Mouse (Mus musculus) forebrain, embryonic 13.5 days (tissue): ENCODE results near the gene Srrd. TPM values are rescaled to one million over a fixed set of nuclear protein-coding genes. Genes with fewer than 3 reads are reported as not detected.

Source experiments
- ATAC-seq: fragments of 200-750 bp; cut with Nextera tagmentation; 2 replicates; pipeline ENCODE4 v1.8.0; 2017
- H3K27ac ChIP-seq: fragments of 300-500 bp; sonication (generic); 2 replicates; pipeline ENCODE4 v1.5.1; 2015; ENCODE audit warnings: inconsistent platforms, mild to moderate bottlenecking, moderate library complexity
- H3K27me3 ChIP-seq: fragments of 300-500 bp; sonication (generic); 2 replicates; pipeline ENCODE4 v1.6.1; 2015; ENCODE audit warnings: mild to moderate bottlenecking, inconsistent platforms
- H3K36me3 ChIP-seq: fragments of 300-500 bp; sonication (generic); 2 replicates; pipeline ENCODE4 v1.6.1; 2015; ENCODE audit warnings: mild to moderate bottlenecking, inconsistent platforms; ENCODE audit not compliant: poor library complexity, severe bottlenecking
- H3K4me1 ChIP-seq: fragments of 300-500 bp; sonication (generic); 2 replicates; pipeline ENCODE4 v1.6.1; 2015; ENCODE audit warnings: inconsistent platforms
- H3K4me2 ChIP-seq: fragments of 300-500 bp; sonication (generic); 2 replicates; pipeline ENCODE4 v1.6.1; 2015; ENCODE audit warnings: inconsistent platforms, mild to moderate bottlenecking, moderate library complexity
- H3K4me3 ChIP-seq: fragments of 300-500 bp; sonication (generic); 2 replicates; pipeline ENCODE4 v1.5.1; 2015; ENCODE audit warnings: mild to moderate bottlenecking, inconsistent platforms
- H3K9ac ChIP-seq: fragments of 300-500 bp; sonication (generic); 2 replicates; pipeline ENCODE4 v1.6.1; 2015; ENCODE audit warnings: mild to moderate bottlenecking, inconsistent platforms
- H3K9me3 ChIP-seq: fragments of 300-500 bp; sonication (generic); replicated peaks from 2 replicates; pipeline ENCODE4 v1.6.1; 2016; ENCODE audit warnings: inconsistent platforms
- WGBS: fragments of 180-500 bp; shearing (Covaris S2); methylation state at CpG from one replicate; pipeline ENCODE4 v1.1.7; 2015; 5-methylcytosine and 5-hydroxymethylcytosine counted together
- polyA plus RNA-seq: library from polyadenylated mRNA; unstranded; fragments of >200 nt; fragmentation: Nextera tagmentation; extraction: Ambion mirVana; gene quantifications from 2 replicates; pipeline ENCODE4 v1.2.1, GENCODE M21; 2015

The Srrd gene
- polyA plus RNA-seq, 1 experiment from 2014 or later = 47.3 TPM

GRCm38 (mm10) chr5:112292343-112292980, 50.4 kb downstream of the Srrd start:
- H3K4me2 ChIP-seq = no peak overlapping the region
- no peak overlapping the region for H3K4me3 ChIP-seq
- 85% methylated on average over 17 of the region's 17 CpGs for WGBS
- H3K27me3 ChIP-seq = no peaks in the 10 kb centered on the region
- H3K9me3 ChIP-seq = no peaks in the 10 kb centered on the region
- H3K36me3 ChIP-seq = no peaks in the 10 kb centered on the region
- H3K9ac ChIP-seq = no peak overlapping the region
- ATAC-seq = no peak
- no peak overlapping the region for H3K27ac ChIP-seq
- peaks cover 31% of the 10 kb centered on the region for H3K4me1 ChIP-seq

- H3K27ac ChIP-seq = no peak overlapping the region
- no peak overlapping the region for H3K4me3 ChIP-seq
- H3K9me3 ChIP-seq = no peaks in the 10 kb centered on the region
- H3K4me1 ChIP-seq = peaks cover 27% of the 10 kb centered on the region
- no peaks in the 10 kb centered on the region for H3K27me3 ChIP-seq
- H3K4me2 ChIP-seq = no peak overlapping the region
- H3K36me3 ChIP-seq = no peaks in the 10 kb centered on the region
- ATAC-seq = no peak
- WGBS = 79% methylated on average over 5 of the region's 5 CpGs
- H3K9ac ChIP-seq = no peak overlapping the region
Observed at GRCm38 (mm10) chr5:112291866-112292265, 51.0 kb downstream of the Srrd start.

- no peak overlapping the region for H3K27ac ChIP-seq
- peaks cover 23% of the 10 kb centered on the region for H3K4me1 ChIP-seq
- H3K4me3 ChIP-seq = no peak overlapping the region
- no peak for ATAC-seq
- no peaks in the 10 kb centered on the region for H3K9me3 ChIP-seq
- H3K27me3 ChIP-seq = no peaks in the 10 kb centered on the region
- no peak overlapping the region for H3K4me2 ChIP-seq
- H3K36me3 ChIP-seq = no peaks in the 10 kb centered on the region
- 94% methylated on average over 8 of the region's 8 CpGs for WGBS
- H3K9ac ChIP-seq = no peak overlapping the region
Observed at GRCm38 (mm10) chr5:112290536-112290880, 52.3 kb downstream of the Srrd start.

- H3K36me3 ChIP-seq = no peaks in the 10 kb centered on the region
- no peak overlapping the region for H3K4me2 ChIP-seq
- no peaks in the 10 kb centered on the region for H3K27me3 ChIP-seq
- 89% methylated on average over 16 of the region's 16 CpGs for WGBS
- H3K27ac ChIP-seq = no peak overlapping the region
- no peak overlapping the region for H3K9ac ChIP-seq
- no peak overlapping the region for H3K4me3 ChIP-seq
- H3K9me3 ChIP-seq = no peaks in the 10 kb centered on the region
- H3K4me1 ChIP-seq = peaks cover 19% of the 10 kb centered on the region
- no peak for ATAC-seq
Observed at GRCm38 (mm10) chr5:112289819-112290535, 52.9 kb downstream of the Srrd start.

DNA sequence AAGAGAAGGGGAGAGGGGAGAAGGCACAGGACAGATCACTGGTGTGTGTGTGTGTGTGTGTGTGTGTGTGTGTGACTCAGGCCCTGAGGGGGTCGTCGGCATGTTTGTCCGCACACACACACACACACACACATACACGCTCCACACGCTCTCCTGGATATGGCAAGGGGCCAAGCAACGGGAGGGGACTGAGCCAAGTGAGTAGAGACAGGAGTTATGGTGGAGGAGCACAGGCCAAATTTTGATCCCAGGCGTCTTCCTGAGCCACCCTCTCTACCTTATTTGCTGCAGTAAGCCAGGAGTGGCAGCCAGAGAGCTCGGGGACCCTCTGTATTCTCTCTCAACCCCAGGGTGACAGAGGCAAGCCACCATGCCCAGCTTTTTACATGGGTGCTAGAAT, 53.6 kb downstream of the Srrd start:
- WGBS = 66% methylated on average over 7 of the region's 8 CpGs
- 0 out of 2 replicates have a peak, but pooled peaks cover 15% of the 10 kb centered on the region for H3K4me1 ChIP-seq

GRCm38 (mm10) chr5:112288193-112289141, 54.4 kb downstream of the Srrd start:
- no peaks in the 10 kb centered on the region for H3K27me3 ChIP-seq
- WGBS = 86% methylated on average over 9 of the region's 9 CpGs
- H3K9ac ChIP-seq = no peak overlapping the region
- H3K4me1 ChIP-seq = 0 out of 2 replicates have a peak, but pooled peaks cover 15% of the 10 kb centered on the region
- no peak overlapping the region for H3K27ac ChIP-seq
- H3K9me3 ChIP-seq = no peaks in the 10 kb centered on the region
- no peak overlapping the region for H3K4me3 ChIP-seq
- no peak for ATAC-seq
- H3K36me3 ChIP-seq = no peaks in the 10 kb centered on the region
- no peak overlapping the region for H3K4me2 ChIP-seq

More for the DNA sequence above, 53.6 kb downstream of the Srrd start:
- Histone ChIP-seq H3K4me3 (no peak overlapping the region), H3K27me3 (no peaks in the 10 kb centered on the region), H3K9me3 (no peaks in the 10 kb centered on the region), H3K36me3 (no peaks in the 10 kb centered on the region), H3K9ac (no peak overlapping the region), H3K4me2 (no peak overlapping the region), H3K27ac (no peak overlapping the region)
- ATAC-seq = no peak

DNA sequence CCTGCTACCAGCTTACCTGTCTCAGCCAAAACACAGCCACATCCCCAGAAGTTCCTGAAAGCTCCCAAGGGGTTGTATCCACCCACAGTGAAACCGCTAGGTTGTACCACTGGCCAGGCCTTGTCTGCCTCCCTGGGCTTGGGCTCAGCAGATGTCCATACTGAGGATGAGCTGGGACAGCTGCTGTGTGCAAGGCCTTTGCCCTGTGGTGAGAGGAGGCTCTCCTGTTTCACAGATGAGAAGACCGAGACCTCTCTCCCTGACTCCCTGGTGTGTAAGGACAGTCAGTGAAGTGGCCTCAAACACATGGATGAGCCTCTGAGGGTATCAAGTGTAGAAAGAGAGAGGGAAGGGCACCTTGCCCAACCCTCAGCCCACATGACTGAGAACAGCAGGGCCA, 55.2 kb downstream of the Srrd start:
- Histone ChIP-seq H3K9me3 (no peaks in the 10 kb centered on the region), H3K27ac (no peak overlapping the region), H3K36me3 (no peaks in the 10 kb centered on the region), H3K4me3 (no peak overlapping the region), H3K9ac (no peak overlapping the region), H3K4me2 (no peak overlapping the region), H3K4me1 (0 out of 2 replicates have a peak, but pooled peaks cover 15% of the 10 kb centered on the region), H3K27me3 (no peaks in the 10 kb centered on the region)
- WGBS = 81% methylated on average over 2 of the region's 2 CpGs
- ATAC-seq = no peak

Other genes starting within 250 kb of the Srrd start
- gene Cryba4, start 90.5 kb downstream of the Srrd start, polyA plus RNA-seq = 0.42 and 1.6 TPM in 2 replicates
- gene Crybb1, start 87.2 kb downstream of the Srrd start, polyA plus RNA-seq = 2.1 TPM in 2 replicates
- 28.4 and 29.8 TPM in 2 replicates for gene Tpst2, start 66.3 kb downstream of the Srrd start, polyA plus RNA-seq
- 29.9 and 35.7 TPM in 2 replicates for gene Tfip11, start 16.7 kb downstream of the Srrd start, polyA plus RNA-seq
- 28.9 and 33.0 TPM in 2 replicates for gene Hps4, start within 50 bp of the Srrd start, polyA plus RNA-seq
- 0.18 and 0.23 TPM in 2 replicates for gene Gm6583, start 13.0 kb upstream of the Srrd start, polyA plus RNA-seq
- 21.4 and 23.8 TPM in 2 replicates for gene Asphd2, start 51.8 kb upstream of the Srrd start, polyA plus RNA-seq
- 0.68 and 1.1 TPM in 2 replicates for gene Gm6588, start 106.4 kb upstream of the Srrd start, polyA plus RNA-seq
- gene Sez6l, start 234.1 kb upstream of the Srrd start, polyA plus RNA-seq = 22.5 and 24.0 TPM in 2 replicates